Mouse (Mus musculus) activated CD4-positive, CD25-positive, alpha-beta regulatory T cell, adult 4 months (primary cell): ENCODE data around the gene Sh3bp1. TPM values are rescaled to one million over a fixed set of nuclear protein-coding genes. Genes with fewer than 3 reads are reported as not detected.

Experiments used
- ATAC-seq: one replicate; pipeline ENCODE4 v1.8.0; 2017
- polyA plus RNA-seq, 2 experiments: library from polyadenylated mRNA; unstranded; fragments of 100-300 nt; shearing (Covaris generic); gene quantifications; one replicate each; pipeline ENCODE4 v1.2.1; 2017

Gene Sh3bp1
- polyA plus RNA-seq, 2 experiments from 2014 or later: 43.8 to 75.5 TPM

DNA sequence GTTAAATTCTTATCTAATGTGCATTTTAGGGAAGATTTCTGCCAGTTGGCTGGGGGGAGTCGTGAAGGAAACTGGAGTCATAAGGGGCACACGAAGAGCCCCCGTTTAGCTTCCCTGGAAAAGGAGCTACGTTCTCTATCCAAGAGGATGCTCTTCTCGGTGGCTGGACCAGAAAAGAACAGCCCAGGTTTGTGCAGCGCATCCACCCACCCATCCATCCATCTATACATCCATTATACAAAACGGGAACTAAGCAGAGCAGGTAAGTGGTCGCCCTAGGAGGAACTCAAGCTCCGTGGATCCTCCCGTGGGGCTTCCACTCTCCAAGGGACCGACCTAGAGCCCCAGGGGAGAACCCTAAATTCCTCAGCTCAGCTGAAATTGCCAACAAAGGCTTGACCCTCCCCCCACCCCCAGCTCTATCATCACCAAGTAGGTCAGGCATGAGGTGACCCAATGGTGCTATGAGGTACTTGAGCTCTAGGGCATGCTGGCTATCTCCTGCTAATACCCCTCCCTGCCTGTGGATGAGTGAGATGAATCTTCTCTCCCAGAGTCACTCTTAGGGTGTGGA is 48.7 kb downstream of the Sh3bp1 start:
- no peak for ATAC-seq

GRCm38 (mm10) chr15:78948883-78949282 is 49.3 kb downstream of the Sh3bp1 start:
- ATAC-seq: no peak

DNA sequence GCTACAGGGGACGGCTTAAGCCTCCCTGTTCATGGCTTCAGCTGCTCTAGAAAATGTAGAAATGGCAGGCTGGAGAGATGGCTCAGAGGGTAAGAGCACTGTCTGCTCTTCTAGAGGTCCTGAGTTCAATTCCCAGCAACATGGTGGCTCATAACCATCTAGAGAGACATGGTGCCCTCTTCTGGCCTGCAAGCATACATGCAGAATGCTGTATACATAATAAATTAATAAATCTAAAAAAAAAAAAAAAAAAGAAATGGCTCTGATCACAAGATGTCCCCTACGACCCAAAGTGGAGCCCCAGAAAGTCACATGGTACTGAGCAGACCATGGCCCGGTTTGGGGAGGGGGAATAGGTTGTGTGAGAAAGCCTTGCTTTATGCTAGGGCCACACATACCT is 56.1 kb downstream of the Sh3bp1 start:
- no peak for ATAC-seq

DNA sequence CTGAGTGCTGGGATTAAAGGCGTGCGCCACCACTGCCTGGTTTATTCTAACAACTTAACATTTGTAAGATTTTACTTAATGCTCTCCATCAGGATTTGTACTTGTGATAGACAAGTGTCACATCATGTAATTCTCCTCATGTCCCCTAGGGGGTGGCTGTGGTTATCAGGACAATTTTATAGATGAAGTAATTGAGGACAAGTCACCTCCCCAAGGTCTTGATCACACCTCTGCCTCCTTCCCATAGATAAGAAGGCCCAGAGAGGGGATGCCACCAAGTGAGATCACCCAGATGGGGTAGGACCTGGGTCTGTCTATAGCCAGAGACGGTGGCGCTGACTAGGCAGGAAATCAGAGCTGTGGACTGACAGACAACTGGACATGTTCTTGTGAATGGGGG is 56.8 kb downstream of the Sh3bp1 start:
- no peak for ATAC-seq

- ATAC-seq: no peak
Observed at GRCm38 (mm10) chr15:78957021-78957420, 57.5 kb downstream of the Sh3bp1 start.

GRCm38 (mm10) chr15:78959537-78959936 is 60.0 kb downstream of the Sh3bp1 start:
- no peak for ATAC-seq

GRCm38 (mm10) chr15:78960088-78960487 is 60.5 kb downstream of the Sh3bp1 start:
- no peak for ATAC-seq

Other genes starting within 250 kb of the Sh3bp1 start
- gene Elfn2, start 181.0 kb upstream of the Sh3bp1 start, polyA plus RNA-seq: not detected
- 10 to 100 TPM; 47.5 to 55.4 TPM for gene Mfng, start 126.3 kb upstream of the Sh3bp1 start, polyA plus RNA-seq
- gene Card10, start 96.7 kb upstream of the Sh3bp1 start, polyA plus RNA-seq: not detected
- not detected for gene Cdc42ep1, start 57.1 kb upstream of the Sh3bp1 start, polyA plus RNA-seq
- not detected for gene Lgals2, start 44.2 kb upstream of the Sh3bp1 start, polyA plus RNA-seq
- 10 to 100 TPM; 13.8 to 18.1 TPM for gene Gga1, start 22.6 kb upstream of the Sh3bp1 start, polyA plus RNA-seq
- not detected for gene Gm49510, start 101 bp upstream of the Sh3bp1 start, polyA plus RNA-seq
- gene Pdxp, start 14.2 kb downstream of the Sh3bp1 start, polyA plus RNA-seq: 1 to 10 TPM; 2.5 TPM
- gene Lgals1, start 27.0 kb downstream of the Sh3bp1 start, polyA plus RNA-seq: 1,000 to 10,000 TPM in 1 of 2 experiments, 100 to 1,000 TPM in 1; 804 to 1,171 TPM
- gene Nol12, start 35.2 kb downstream of the Sh3bp1 start, polyA plus RNA-seq: 10 to 100 TPM; 44.5 to 46.9 TPM
- 10 to 100 TPM; 18.6 to 30.9 TPM for gene Triobp, start 48.0 kb downstream of the Sh3bp1 start, polyA plus RNA-seq
- 10 to 100 TPM; 37.2 to 37.8 TPM for gene H1f0, start 128.7 kb downstream of the Sh3bp1 start, polyA plus RNA-seq
- not detected for gene Galr3, start 142.1 kb downstream of the Sh3bp1 start, polyA plus RNA-seq
- 1 to 10 TPM; 7.4 to 8.1 TPM for gene Ankrd54, start 163.1 kb downstream of the Sh3bp1 start, polyA plus RNA-seq
- gene Eif3l, start 175.4 kb downstream of the Sh3bp1 start, polyA plus RNA-seq: 100 to 1,000 TPM; 241 to 298 TPM
- 10 to 100 TPM; 11.1 to 11.3 TPM for gene Micall1, start 209.1 kb downstream of the Sh3bp1 start, polyA plus RNA-seq
- gene Polr2f, start 241.2 kb downstream of the Sh3bp1 start, polyA plus RNA-seq: 100 to 1,000 TPM; 105 to 132 TPM
- 1 to 10 TPM; 7.0 to 7.3 TPM for gene 1700088E04Rik, start 241.5 kb downstream of the Sh3bp1 start, polyA plus RNA-seq